In the genomic region with DNA sequence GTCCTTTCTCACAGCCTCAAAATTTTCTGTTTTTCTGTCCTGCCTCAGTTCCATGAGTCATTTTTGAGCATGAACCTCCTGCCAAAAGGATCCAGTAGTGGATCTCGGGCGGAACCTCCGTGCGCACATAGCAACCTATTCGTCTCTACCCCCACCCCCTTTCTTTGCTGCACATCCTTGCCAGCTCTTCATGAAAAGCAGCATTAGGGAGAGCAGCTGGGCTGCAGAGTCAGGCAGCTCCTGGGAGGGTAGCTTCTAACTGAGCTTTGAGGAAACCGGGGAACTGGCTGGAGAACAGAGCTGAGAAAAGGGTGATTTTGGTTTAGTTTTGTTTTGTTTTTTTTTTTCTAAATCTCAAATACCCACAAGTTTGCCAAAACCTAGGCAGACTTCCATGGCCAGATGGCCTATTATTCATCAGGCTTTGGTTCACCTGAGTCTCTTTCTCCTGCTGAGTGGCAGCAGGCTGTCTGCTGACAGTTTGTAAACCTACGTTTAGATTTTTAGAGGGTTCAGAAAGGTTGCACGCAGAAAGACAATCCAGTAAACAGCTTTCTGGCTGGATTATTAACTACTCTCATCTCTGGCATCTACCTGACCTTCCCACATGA, we compare ENCODE assay signal across 21 mouse cellular contexts.
DNase-seq lines count a peak whose midpoint lies in the region; ATAC-seq and TF ChIP-seq lines count a peak whose summit lies in the region.
"Had no signal": no experiment of that assay in that cellular context is flagged by ENCODE, and none has a peak within 500 bp of the region (broad histone marks: within the 10 kb centered on the region; RNA-seq: fewer than 3 reads in every experiment).

No protein-coding gene starts in this region.

- H3K36me3 ChIP-seq in intestine, postnatal 0 days (ENCODE audit: control insufficient read depth, insufficient read depth), result no peaks in the 10 kb centered on the region
- H3K36me3 ChIP-seq: embryonic facial prominence, embryonic 12.5 days; heart, embryonic 13.5 days; midbrain, embryonic 13.5 days had no signal

- H3K9me3 ChIP-seq in intestine, postnatal 0 days (ENCODE audit: control insufficient read depth), result no peaks in the 10 kb centered on the region
- H3K9me3 ChIP-seq: embryonic facial prominence, embryonic 12.5 days; heart, embryonic 13.5 days; midbrain, embryonic 13.5 days had no signal

- H3K4me1 ChIP-seq in intestine, postnatal 0 days (replicated peaks; ENCODE audit: control insufficient read depth, insufficient read depth, low read length), result no peaks in the 10 kb centered on the region
- H3K4me1 ChIP-seq: embryonic facial prominence, embryonic 12.5 days; heart, embryonic 13.5 days; midbrain, embryonic 13.5 days had no signal

- peak; percentile 1 for DNase-seq in layer of hippocampus, adult 9-11 months
- no peak for DNase-seq in layer of hippocampus, adult 18-20 months (ENCODE audit: low spot score in 2 of 2)
- peak; percentile 66 for DNase-seq in cerebellum, adult 11-12 months
- peak; percentile 43 to 44 for DNase-seq in cerebellum, postnatal 10 days
- DNase-seq in thymus, postnatal 10 days (ENCODE audit: low spot score in 2 of 2), result no peak
- DNase-seq: adrenal gland, postnatal 10 days; gastrocnemius, postnatal 14 days; heart, adult 18-20 months; heart, postnatal 14 days; kidney, adult 18-20 months; kidney, postnatal 4 days; lung, embryonic 14.5 days; thymus, postnatal 36 days had no signal

- no peak for TF ChIP-seq CTCF in intestine, postnatal 0 days (IDR thresholded peaks at IDR 0.05; ENCODE audit: low read depth)

- no peak overlapping the region for H3K9ac ChIP-seq in intestine, postnatal 0 days (ENCODE audit: low read depth, low read length)
- H3K9ac ChIP-seq: embryonic facial prominence, embryonic 12.5 days; heart, embryonic 13.5 days; liver, embryonic 14.5 days; lung, embryonic 14.5 days; midbrain, embryonic 13.5 days had no signal

- H3K4me3 ChIP-seq in intestine, postnatal 0 days (ENCODE audit: low read depth, low read length), result no peak overlapping the region
- H3K4me3 ChIP-seq: embryonic facial prominence, embryonic 12.5 days; heart, embryonic 13.5 days; left cerebral cortex, adult 2 months; midbrain, embryonic 13.5 days had no signal

- no peak overlapping the region for H3K4me2 ChIP-seq in intestine, postnatal 0 days (replicated peaks; ENCODE audit: low read depth)
- H3K4me2 ChIP-seq: embryonic facial prominence, embryonic 12.5 days; heart, embryonic 13.5 days; lung, embryonic 14.5 days; midbrain, embryonic 13.5 days had no signal

- no peak for ATAC-seq in intestine, postnatal 0 days
- no peak for ATAC-seq in activated CD4-positive, CD25-positive, alpha-beta regulatory T cell, adult 4 months
- ATAC-seq: forebrain, embryonic 14.5 days; midbrain, embryonic 13.5 days had no signal

- WGBS in intestine, postnatal 0 days, result 70% methylated on average over 8 of the region's 8 CpGs

- no peak overlapping the region for H3K27ac ChIP-seq in intestine, postnatal 0 days (ENCODE audit: low read depth, low read length)
- H3K27ac ChIP-seq: embryonic facial prominence, embryonic 12.5 days; heart, embryonic 13.5 days; left cerebral cortex, adult 2 months; liver, embryonic 14.5 days; midbrain, embryonic 13.5 days had no signal

- no peaks in the 10 kb centered on the region for H3K27me3 ChIP-seq in intestine, postnatal 0 days (replicated peaks; ENCODE audit: control insufficient read depth, insufficient read depth, low read length)
- H3K27me3 ChIP-seq: embryonic facial prominence, embryonic 12.5 days; heart, embryonic 13.5 days had no signal

Comparison
In these comparisons a context has a peak if more than half of its experiments do, and no peak if none do; other contexts are left out.
1. DNase-seq: peak in layer of hippocampus, adult 9-11 months (single experiment), cerebellum, adult 11-12 months (single experiment) and cerebellum, postnatal 10 days (2 of 2); none in layer of hippocampus, adult 18-20 months (0 of 2) and thymus, postnatal 10 days (0 of 2).